Mouse (Mus musculus): ENCODE results near the gene Gm21836.
"Not testable (repeated sequence)": the region's sequence is repeated elsewhere in the genome, so short reads cannot be mapped to it uniquely, and the experiment has no call there.

Gm21836 gene

DNA sequence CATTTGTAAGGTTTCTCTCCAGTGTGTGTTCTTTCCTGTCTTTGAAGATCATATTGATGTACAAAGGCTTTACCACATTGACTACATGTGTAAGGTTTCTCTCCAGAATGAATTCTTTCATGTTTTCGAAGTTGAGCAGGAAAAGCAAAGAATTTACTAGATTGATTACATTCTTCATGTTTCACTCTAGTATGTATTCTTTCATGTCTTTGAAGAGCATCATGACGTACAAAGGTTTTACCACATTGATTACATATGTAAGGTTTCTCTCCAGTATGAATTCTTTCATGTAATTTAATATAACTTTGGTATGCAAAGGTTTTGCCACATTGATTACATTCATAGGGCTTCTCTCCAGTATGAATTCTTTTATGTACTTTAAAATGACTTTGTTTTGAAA is at the start of gene Gm21836:
Gene Gm21836 (minus strand): TSS at position 101 of the 400 bp plus-strand sequence.
- DNase-seq (ENCODE audit: low read depth, low spot score), result not testable (repeated sequence)

DNA sequence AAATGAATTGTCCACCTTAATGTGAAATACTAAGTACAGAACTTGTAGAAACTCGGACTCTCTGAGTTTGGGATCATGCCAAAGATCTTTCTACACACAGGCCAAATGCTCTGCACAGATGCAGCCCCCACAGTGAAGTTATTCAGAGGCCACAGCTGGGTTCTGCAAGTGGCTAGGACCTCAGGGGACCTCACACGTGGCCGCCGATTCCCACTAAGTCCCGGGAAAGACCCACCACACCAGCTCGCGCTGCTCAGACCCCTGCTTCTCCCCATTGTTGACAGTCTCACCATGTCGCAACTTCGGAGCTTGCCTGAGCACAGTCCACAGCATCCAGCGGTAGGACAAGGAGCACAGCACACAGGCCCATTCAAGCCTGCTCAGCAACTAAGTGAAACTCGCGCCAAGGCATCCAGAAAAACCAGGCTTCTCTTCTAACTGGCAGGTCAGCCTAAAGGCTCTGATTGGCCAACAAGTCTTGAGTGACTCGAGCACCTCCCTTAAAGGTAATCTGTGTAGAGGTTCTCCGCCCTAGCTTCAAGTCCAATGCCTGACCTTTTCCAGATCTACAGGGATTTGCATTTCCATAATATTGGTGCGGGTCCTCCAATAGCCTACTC is 13.1 kb downstream of the Gm21836 start:
- DNase-seq (ENCODE audit: low read depth, low spot score), result not testable (repeated sequence)

DNA sequence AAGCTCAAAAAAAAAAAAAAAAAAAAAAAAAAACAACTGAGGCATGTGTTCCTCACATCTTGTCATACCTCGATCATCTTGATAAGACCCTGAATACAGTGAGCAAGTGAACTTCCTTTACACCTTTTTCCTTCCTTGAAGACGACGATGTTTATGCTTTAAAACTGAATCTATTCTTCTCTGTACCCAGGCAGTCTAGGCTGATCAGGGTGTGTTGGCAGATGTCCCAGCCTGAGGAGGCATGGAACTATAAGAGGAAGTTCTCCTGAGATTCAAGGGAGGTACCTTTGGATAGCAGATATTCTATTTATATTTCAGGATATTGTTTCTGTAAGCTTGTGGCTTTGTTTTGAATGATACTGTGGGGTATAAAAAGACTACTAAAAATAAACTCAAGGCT is 15.5 kb downstream of the Gm21836 start:
- DNase-seq (ENCODE audit: low read depth, low spot score), result no peak

DNA sequence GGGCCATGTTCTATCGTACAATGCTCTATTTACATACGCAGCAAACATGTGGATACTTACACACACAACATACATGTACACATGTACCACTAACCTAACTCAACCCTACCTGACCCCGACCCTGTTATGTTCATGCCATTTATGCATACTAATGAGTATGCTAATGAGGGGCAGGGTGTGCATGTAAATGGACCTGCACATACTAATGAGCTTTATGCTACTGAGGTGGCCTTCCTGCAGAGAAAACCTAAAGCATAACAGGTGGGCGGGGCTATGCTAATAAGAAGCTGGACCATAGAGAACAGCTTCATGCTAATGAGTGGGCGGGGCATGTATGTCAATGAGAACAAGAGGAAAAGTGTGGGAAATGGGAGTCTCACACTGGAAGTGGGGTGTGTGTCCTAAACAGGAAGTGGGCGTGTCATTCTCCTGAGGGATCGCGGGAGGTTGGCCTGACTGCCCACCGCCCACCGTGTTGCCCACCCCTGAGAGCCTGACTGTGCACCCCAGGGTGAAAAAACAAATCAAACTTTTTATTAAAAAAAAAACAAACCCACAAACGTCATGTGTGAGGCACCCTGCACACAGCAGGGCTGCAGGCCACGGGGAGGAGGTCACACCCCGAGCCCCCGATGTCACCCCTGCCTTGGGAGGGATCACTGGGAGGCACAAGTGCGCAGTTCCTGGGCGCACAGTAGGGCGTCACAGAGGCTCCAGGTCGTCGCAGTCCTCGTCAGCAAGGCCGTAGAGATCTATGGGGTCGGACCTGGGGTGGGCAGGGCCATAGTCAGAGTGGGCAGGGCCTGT is 17.3 kb downstream of the Gm21836 start, which contains the start of gene Ppp2r3d:
Gene Ppp2r3d (minus strand): TSS at position 803 of the 807 bp plus-strand sequence.
- DNase-seq (ENCODE audit: low read depth, low spot score), result no peak

DNA sequence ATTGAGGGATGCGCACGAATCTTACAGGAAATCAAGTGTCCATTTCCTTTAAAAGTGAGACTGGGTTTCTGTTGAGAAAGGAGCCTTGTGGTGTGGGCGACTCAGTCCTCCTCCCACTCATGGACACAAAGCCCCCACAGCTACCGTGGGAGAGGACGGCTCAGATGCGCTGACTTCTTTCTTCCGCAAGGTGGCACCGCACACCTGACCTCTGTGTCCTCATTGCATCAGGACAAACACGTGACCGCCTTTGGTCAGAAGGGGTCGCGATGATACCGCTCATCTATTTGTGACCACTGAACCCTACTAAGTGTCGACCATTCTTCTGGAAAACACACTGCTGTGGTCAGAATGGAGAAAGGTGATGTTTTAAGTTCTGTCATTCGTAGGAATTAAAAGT is 17.9 kb downstream of the Gm21836 start:
- DNase-seq (ENCODE audit: low read depth, low spot score), result no peak

DNA sequence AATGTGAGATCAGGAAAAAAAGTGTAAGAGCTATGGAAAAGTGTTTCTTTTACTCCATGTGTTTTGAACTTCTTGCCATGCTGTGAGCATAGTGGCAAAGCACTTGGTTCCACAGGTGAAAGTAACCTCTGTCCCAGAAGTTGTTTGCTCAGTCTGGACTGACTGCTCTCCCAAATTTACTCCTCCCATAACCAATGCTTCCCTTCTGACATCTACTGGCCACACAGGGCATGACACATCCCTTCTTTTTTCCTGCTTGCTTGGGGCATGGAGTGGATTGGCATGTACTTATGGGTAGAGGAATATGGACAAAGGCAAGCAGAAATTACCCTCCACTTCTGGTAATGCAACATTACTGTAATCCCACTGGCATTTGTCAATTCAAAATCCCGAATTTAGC is 37.0 kb downstream of the Gm21836 start:
- DNase-seq (ENCODE audit: low read depth, low spot score), result no peak
